Mouse (Mus musculus): ENCODE measurements around the gene Wdr38.

GRCm38 (mm10) chr2:38987371-38987770 lies 9.9 kb upstream of the Wdr38 start:
- no peak for TF ChIP-seq CTCF (conservative IDR thresholded peaks at IDR 0.05; ENCODE audit: insufficient read depth, insufficient read length, low read depth, low read length)
- no peak for TF ChIP-seq POLR2A (IDR thresholded peaks at IDR 0.05; ENCODE audit: low read depth, low read length)

Measured in kidney, adult 2 months (tissue).